Mouse (Mus musculus): ENCODE measurements around the gene Olfr44. TPM values are rescaled to one million over a fixed set of nuclear protein-coding genes. Genes with fewer than 3 reads are reported as not detected.

Olfr44 gene
- not detected in 2 replicates for polyA plus RNA-seq (2015; fragmentation: Nextera tagmentation; extraction: Ambion mirVana)

DNA sequence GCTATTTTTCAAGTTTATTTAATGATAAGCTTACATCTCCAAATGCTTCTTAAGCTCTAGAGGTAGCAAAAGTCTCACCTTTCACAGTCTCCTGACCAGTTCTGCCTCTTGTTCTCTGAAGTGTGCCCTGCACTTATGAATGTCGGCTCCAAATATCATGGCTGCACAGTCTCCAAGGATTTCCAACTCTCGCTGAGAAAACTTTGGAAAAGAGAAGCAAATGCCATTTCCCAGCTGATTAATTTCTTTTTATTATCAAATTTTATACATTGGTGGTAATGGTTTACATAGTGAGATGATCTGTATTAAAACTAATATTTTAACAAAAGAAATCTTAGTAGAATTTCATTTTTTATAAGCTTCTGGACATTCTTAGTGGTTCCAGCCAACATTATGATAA, at the start of gene Olfr44:
Gene Olfr44 (minus strand): TSS at position 101 of the 400 bp plus-strand sequence.
- WGBS: 94% methylated on average over 2 of the region's 2 CpGs
- Histone ChIP-seq H3K4me2 (ENCODE audit: low read length) (no peak within 1 kb of the TSS), H3K4me1 (replicated peaks; ENCODE audit: control insufficient read depth, insufficient read depth, low read length) (no peaks in the 10 kb centered on the region), H3K4me3 (replicated peaks; ENCODE audit: low read length) (no peak within 1 kb of the TSS), H3K9ac (replicated peaks; ENCODE audit: low read depth, low read length) (no peak within 1 kb of the TSS), H3K27ac (ENCODE audit: low read length) (no peak within 1 kb of the TSS), H3K9me3 (ENCODE audit: control insufficient read depth, low read length) (no peaks in the 10 kb centered on the region), H3K36me3 (ENCODE audit: control insufficient read depth, insufficient read depth) (no peaks in the 10 kb centered on the region), H3K27me3 (replicated peaks; ENCODE audit: control insufficient read depth, insufficient read depth, low read length) (no peaks in the 10 kb centered on the region)
- no peak for ATAC-seq

DNA sequence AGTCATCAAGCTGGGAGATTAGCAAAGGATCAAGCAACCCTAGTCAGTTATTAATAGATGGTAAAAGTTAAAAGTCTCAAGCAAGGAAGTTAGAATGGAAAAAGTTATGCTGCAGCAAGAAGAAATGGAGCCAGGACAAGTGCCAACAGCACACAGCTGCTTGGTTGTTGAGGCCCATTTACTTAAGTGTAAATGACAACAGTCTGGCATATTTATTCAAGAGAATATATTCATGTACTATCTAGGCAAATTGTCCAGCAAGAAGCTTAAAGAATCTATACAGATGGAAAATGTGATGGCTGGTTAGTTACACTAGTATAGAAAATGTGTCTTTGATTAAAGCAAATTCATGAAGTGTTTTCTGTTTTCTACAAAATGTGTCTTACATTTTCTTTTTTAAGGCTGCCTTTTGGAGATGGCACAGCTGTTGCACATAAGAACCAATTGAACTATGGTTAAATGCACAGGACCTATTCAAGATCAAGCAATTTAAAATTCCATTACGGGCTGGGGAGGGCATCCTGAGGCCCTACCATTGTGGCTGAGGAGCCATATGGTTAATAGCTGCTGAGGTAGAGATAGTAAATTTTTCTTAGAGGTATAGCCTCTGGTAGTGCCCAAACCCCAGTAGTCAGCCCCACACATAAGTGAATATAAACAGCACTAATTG, 30.0 kb upstream of the Olfr44 start:
- ATAC-seq: no peak

DNA sequence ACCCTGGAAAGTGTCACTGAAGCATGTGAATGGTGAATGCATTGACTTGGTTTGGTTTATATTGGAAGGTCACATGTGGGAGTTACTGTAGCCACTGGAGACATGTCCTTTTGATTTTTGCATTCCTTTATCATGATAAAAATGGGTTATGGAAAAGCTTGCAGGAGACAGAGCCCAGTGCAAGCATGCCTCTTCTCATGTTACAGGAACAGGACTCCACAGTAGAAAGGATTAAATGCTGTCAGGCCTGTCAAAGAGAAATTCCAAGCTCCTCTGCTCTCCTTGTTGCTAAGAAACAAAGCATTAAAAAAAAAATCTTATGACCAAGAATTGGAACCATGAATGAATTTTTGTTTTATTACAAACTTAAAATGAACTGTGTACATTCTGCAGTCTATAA, 24.8 kb upstream of the Olfr44 start:
- no peak for ATAC-seq
- H3K4me2 ChIP-seq (ENCODE audit: low read length): no peak overlapping the region
- H3K27me3 ChIP-seq (replicated peaks; ENCODE audit: control insufficient read depth, insufficient read depth, low read length): no peaks in the 10 kb centered on the region
- no peak overlapping the region for H3K9ac ChIP-seq (replicated peaks; ENCODE audit: low read depth, low read length)
- H3K36me3 ChIP-seq (ENCODE audit: control insufficient read depth, insufficient read depth): no peaks in the 10 kb centered on the region
- no peak overlapping the region for H3K27ac ChIP-seq (ENCODE audit: low read length)
- no peaks in the 10 kb centered on the region for H3K4me1 ChIP-seq (replicated peaks; ENCODE audit: control insufficient read depth, insufficient read depth, low read length)
- no peaks in the 10 kb centered on the region for H3K9me3 ChIP-seq (ENCODE audit: control insufficient read depth, low read length)
- H3K4me3 ChIP-seq (replicated peaks; ENCODE audit: low read length): no peak overlapping the region

More for the DNA sequence above, 30.0 kb upstream of the Olfr44 start:
- Histone ChIP-seq H3K4me2 (ENCODE audit: low read length) (no peak overlapping the region), H3K27ac (ENCODE audit: low read length) (no peak overlapping the region), H3K4me3 (replicated peaks; ENCODE audit: low read length) (no peak overlapping the region), H3K4me1 (replicated peaks; ENCODE audit: control insufficient read depth, insufficient read depth, low read length) (no peaks in the 10 kb centered on the region), H3K27me3 (replicated peaks; ENCODE audit: control insufficient read depth, insufficient read depth, low read length) (no peaks in the 10 kb centered on the region), H3K36me3 (ENCODE audit: control insufficient read depth, insufficient read depth) (no peaks in the 10 kb centered on the region), H3K9ac (replicated peaks; ENCODE audit: low read depth, low read length) (no peak overlapping the region), H3K9me3 (ENCODE audit: control insufficient read depth, low read length) (no peaks in the 10 kb centered on the region)
- WGBS: 79% methylated on average over 1 of the region's 1 CpGs

DNA sequence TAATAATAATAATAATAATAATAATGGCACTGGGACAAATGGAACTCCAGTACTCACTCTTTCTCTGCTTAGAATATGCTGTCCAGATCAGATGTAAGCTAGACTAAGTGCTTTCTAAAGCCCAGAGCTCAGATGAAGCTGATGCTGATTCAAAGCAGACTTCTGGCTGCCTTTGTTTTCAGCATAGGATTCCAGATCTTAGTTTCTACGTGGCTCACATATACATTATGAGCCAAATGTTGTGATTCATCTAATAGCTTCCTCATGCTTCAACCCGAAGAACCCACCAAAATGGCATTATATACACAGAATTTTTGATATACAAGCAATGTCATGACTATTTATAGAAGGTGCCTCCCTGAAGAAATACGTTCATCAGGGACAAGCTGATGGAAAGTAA, 21.7 kb upstream of the Olfr44 start, which contains the start of gene Olfr957:
Gene Olfr957 (minus strand): TSS at position 279 of the 400 bp plus-strand sequence.
- H3K27me3 ChIP-seq (replicated peaks; ENCODE audit: control insufficient read depth, insufficient read depth, low read length): no peaks in the 10 kb centered on the region
- H3K9me3 ChIP-seq (ENCODE audit: control insufficient read depth, low read length): no peaks in the 10 kb centered on the region
- H3K36me3 ChIP-seq (ENCODE audit: control insufficient read depth, insufficient read depth): no peaks in the 10 kb centered on the region
- no peaks in the 10 kb centered on the region for H3K4me1 ChIP-seq (replicated peaks; ENCODE audit: control insufficient read depth, insufficient read depth, low read length)
- no peak within 1 kb of the TSS for H3K9ac ChIP-seq (replicated peaks; ENCODE audit: low read depth, low read length)
- H3K4me3 ChIP-seq (replicated peaks; ENCODE audit: low read length): no peak within 1 kb of the TSS
- no peak within 1 kb of the TSS for H3K4me2 ChIP-seq (ENCODE audit: low read length)
- 69% methylated on average over 3 of the region's 3 CpGs for WGBS
- no peak for ATAC-seq
- H3K27ac ChIP-seq (ENCODE audit: low read length): no peak within 1 kb of the TSS

DNA sequence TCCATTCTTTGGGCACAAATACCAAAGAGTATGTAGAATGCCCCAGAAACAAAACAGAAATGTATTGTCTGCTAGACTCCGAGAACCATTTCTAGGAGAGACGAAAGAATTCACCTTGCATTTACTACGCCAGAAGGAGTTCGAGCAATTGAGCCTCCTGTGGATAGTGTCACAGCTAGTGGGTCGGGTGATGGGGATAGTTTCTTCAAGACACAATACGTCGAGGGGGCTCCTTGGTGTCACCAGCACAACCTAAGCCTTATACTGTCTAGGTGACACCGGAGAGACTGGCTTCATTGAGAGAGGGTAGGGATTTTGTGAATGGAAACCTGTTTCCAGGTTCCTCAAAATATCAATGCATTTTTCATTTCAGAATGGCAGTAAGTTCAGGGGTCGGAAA, 15.6 kb upstream of the Olfr44 start:
- ATAC-seq: peak; percentile 15; the same call in 1 of the 2 replicates
- Histone ChIP-seq H3K4me2 (ENCODE audit: low read length) (no peak overlapping the region), H3K9ac (replicated peaks; ENCODE audit: low read depth, low read length) (no peak overlapping the region), H3K4me1 (replicated peaks; ENCODE audit: control insufficient read depth, insufficient read depth, low read length) (no peaks in the 10 kb centered on the region), H3K27ac (ENCODE audit: low read length) (no peak overlapping the region), H3K27me3 (replicated peaks; ENCODE audit: control insufficient read depth, insufficient read depth, low read length) (no peaks in the 10 kb centered on the region), H3K36me3 (ENCODE audit: control insufficient read depth, insufficient read depth) (no peaks in the 10 kb centered on the region), H3K9me3 (ENCODE audit: control insufficient read depth, low read length) (no peaks in the 10 kb centered on the region), H3K4me3 (replicated peaks; ENCODE audit: low read length) (no peak overlapping the region)
- 79% methylated on average over 9 of the region's 9 CpGs for WGBS

DNA sequence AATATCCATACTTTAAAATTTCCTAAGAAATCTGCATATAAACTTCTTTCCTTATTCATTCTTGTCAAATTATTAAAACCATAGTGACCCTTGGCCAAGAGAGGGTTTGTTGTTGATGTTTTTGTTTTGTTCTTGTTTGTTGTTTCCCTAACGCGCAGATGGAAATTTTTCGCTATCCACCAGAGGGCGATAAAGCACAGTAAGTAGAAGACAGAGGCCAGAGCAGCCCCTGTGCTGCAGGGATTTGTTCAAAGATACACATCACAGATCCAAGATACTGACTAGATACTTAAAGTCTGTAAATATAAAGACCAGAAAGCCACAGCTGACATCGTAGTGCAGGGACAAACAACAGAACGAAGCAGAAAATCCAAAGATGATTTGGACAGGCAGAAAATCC, 15.2 kb upstream of the Olfr44 start:
- H3K27me3 ChIP-seq (replicated peaks; ENCODE audit: control insufficient read depth, insufficient read depth, low read length): no peaks in the 10 kb centered on the region
- H3K36me3 ChIP-seq (ENCODE audit: control insufficient read depth, insufficient read depth): no peaks in the 10 kb centered on the region
- no peaks in the 10 kb centered on the region for H3K9me3 ChIP-seq (ENCODE audit: control insufficient read depth, low read length)
- 10% methylated on average over 6 of the region's 6 CpGs for WGBS
- no peak overlapping the region for H3K4me2 ChIP-seq (ENCODE audit: low read length)
- peak; percentile 88 for ATAC-seq
- no peak overlapping the region for H3K27ac ChIP-seq (ENCODE audit: low read length)
- H3K4me3 ChIP-seq (replicated peaks; ENCODE audit: low read length): no peak overlapping the region
- H3K9ac ChIP-seq (replicated peaks; ENCODE audit: low read depth, low read length): no peak overlapping the region
- H3K4me1 ChIP-seq (replicated peaks; ENCODE audit: control insufficient read depth, insufficient read depth, low read length): no peaks in the 10 kb centered on the region

DNA sequence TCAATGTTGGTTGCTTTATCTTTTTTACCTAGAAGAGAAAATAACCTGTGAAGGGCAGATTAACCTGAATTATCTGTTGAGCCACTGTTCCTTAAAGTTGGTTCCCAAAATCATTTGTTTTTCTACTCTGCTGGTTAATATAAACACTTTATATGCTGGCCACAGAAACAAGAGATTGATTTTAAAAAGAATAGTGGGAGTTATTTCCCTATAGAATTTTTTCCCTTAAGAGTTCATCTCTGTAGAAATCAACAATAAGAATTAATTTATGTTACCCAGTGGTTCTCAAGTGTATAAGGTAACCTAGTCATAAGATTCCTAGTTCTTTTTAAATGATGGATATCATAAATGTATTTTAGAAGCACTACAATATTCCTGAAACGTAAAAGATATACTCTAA, 22.0 kb downstream of the Olfr44 start, which contains the start of gene Olfr955:
Gene Olfr955 (minus strand): TSS at position 101 of the 400 bp plus-strand sequence.
- ATAC-seq: no peak
- no peaks in the 10 kb centered on the region for H3K27me3 ChIP-seq (replicated peaks; ENCODE audit: control insufficient read depth, insufficient read depth, low read length)
- WGBS: 37% methylated on average over 1 of the region's 1 CpGs
- no peak within 1 kb of the TSS for H3K4me3 ChIP-seq (replicated peaks; ENCODE audit: low read length)
- H3K4me2 ChIP-seq (ENCODE audit: low read length): no peak within 1 kb of the TSS
- no peaks in the 10 kb centered on the region for H3K4me1 ChIP-seq (replicated peaks; ENCODE audit: control insufficient read depth, insufficient read depth, low read length)
- no peaks in the 10 kb centered on the region for H3K36me3 ChIP-seq (ENCODE audit: control insufficient read depth, insufficient read depth)
- no peaks in the 10 kb centered on the region for H3K9me3 ChIP-seq (ENCODE audit: control insufficient read depth, low read length)
- no peak within 1 kb of the TSS for H3K27ac ChIP-seq (ENCODE audit: low read length)
- H3K9ac ChIP-seq (replicated peaks; ENCODE audit: low read depth, low read length): no peak within 1 kb of the TSS

DNA sequence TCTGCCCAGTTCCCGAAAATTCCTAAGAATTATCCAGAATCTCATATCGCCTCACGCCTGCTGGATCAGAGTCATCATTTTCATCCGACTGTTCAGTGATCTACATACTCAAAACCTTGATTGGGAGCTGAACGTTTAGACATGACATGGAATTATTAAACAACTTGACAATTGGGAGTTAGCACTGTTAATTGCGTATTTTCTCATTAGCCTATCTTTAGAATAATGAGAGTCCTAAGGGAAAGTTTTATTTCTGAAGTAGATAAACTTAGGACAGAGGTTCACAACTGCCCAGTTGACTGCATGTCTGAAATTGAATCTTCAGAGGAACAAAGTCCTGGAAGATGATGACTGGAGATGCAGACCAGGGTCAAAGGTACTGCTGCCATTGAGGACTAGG, 37.4 kb downstream of the Olfr44 start, which contains the start of gene Olfr954:
Gene Olfr954 (plus strand): TSS at position 301 of the 400 bp plus-strand sequence.
- H3K4me2 ChIP-seq (ENCODE audit: low read length): no peak within 1 kb of the TSS
- no peak for ATAC-seq
- no peaks in the 10 kb centered on the region for H3K27me3 ChIP-seq (replicated peaks; ENCODE audit: control insufficient read depth, insufficient read depth, low read length)
- H3K36me3 ChIP-seq (ENCODE audit: control insufficient read depth, insufficient read depth): no peaks in the 10 kb centered on the region
- H3K9ac ChIP-seq (replicated peaks; ENCODE audit: low read depth, low read length): no peak within 1 kb of the TSS
- H3K4me3 ChIP-seq (replicated peaks; ENCODE audit: low read length): no peak within 1 kb of the TSS
- 86% methylated on average over 6 of the region's 6 CpGs for WGBS
- no peaks in the 10 kb centered on the region for H3K9me3 ChIP-seq (ENCODE audit: control insufficient read depth, low read length)
- no peaks in the 10 kb centered on the region for H3K4me1 ChIP-seq (replicated peaks; ENCODE audit: control insufficient read depth, insufficient read depth, low read length)
- no peak within 1 kb of the TSS for H3K27ac ChIP-seq (ENCODE audit: low read length)
